Mouse (Mus musculus): Measurements from ENCODE around the gene Bicc1. TPM values are rescaled to one million over a fixed set of nuclear protein-coding genes. Genes with fewer than 3 reads are reported as not detected.

Gene Bicc1
- polyA plus RNA-seq, 1 experiment: 1.6 TPM

- H3K9ac ChIP-seq (ENCODE audit: low read depth, poor library complexity, severe bottlenecking): no peak overlapping the region
- H3K4me1 ChIP-seq (ENCODE audit: control insufficient read depth, insufficient read depth, low read length): no peaks in the 10 kb centered on the region
- H3K36me3 ChIP-seq (ENCODE audit: control insufficient read depth, insufficient read depth, low read length, poor library complexity, severe bottlenecking): no peaks in the 10 kb centered on the region
- no peak overlapping the region for H3K4me3 ChIP-seq (ENCODE audit: low read depth, low read length)
- TF ChIP-seq CTCF (IDR thresholded peaks at IDR 0.05; ENCODE audit: low read depth, low read length): no peak
- no peak for TF ChIP-seq EP300 (IDR thresholded peaks at IDR 0.05; ENCODE audit: insufficient read depth, low read depth, low read length)
- TF ChIP-seq POLR2A (IDR thresholded peaks at IDR 0.05; ENCODE audit: insufficient read depth, low read length): no peak
- no peaks in the 10 kb centered on the region for H3K27me3 ChIP-seq (ENCODE audit: control insufficient read depth, insufficient read depth, low read length, poor library complexity, severe bottlenecking)
- H3K27ac ChIP-seq (ENCODE audit: insufficient read depth, low read length): no peak overlapping the region
- no peaks in the 10 kb centered on the region for H3K9me3 ChIP-seq (replicated peaks; ENCODE audit: control insufficient read depth, insufficient read depth, low read length, poor library complexity, severe bottlenecking)
Measured at GRCm38 (mm10) chr10:71194713-71195112, 35.2 kb upstream of the Bicc1 start.

- no peaks in the 10 kb centered on the region for H3K4me1 ChIP-seq (ENCODE audit: control insufficient read depth, insufficient read depth, low read length)
- H3K4me3 ChIP-seq (ENCODE audit: low read depth, low read length): no peak overlapping the region
- no peak overlapping the region for H3K9ac ChIP-seq (ENCODE audit: low read depth, poor library complexity, severe bottlenecking)
- H3K27me3 ChIP-seq (ENCODE audit: control insufficient read depth, insufficient read depth, low read length, poor library complexity, severe bottlenecking): no peaks in the 10 kb centered on the region
- no peaks in the 10 kb centered on the region for H3K9me3 ChIP-seq (replicated peaks; ENCODE audit: control insufficient read depth, insufficient read depth, low read length, poor library complexity, severe bottlenecking)
- no peak overlapping the region for H3K27ac ChIP-seq (ENCODE audit: insufficient read depth, low read length)
- TF ChIP-seq POLR2A (IDR thresholded peaks at IDR 0.05; ENCODE audit: insufficient read depth, low read length) (no peak), EP300 (IDR thresholded peaks at IDR 0.05; ENCODE audit: insufficient read depth, low read depth, low read length) (no peak), CTCF (IDR thresholded peaks at IDR 0.05; ENCODE audit: low read depth, low read length) (no peak)
- H3K36me3 ChIP-seq (ENCODE audit: control insufficient read depth, insufficient read depth, low read length, poor library complexity, severe bottlenecking): no peaks in the 10 kb centered on the region
Measured at GRCm38 (mm10) chr10:71193319-71193718, 33.8 kb upstream of the Bicc1 start.

GRCm38 (mm10) chr10:71192886-71193285, 33.4 kb upstream of the Bicc1 start:
- H3K4me1 ChIP-seq (ENCODE audit: control insufficient read depth, insufficient read depth, low read length): no peaks in the 10 kb centered on the region
- TF ChIP-seq POLR2A (IDR thresholded peaks at IDR 0.05; ENCODE audit: insufficient read depth, low read length) (no peak), CTCF (IDR thresholded peaks at IDR 0.05; ENCODE audit: low read depth, low read length) (no peak), EP300 (IDR thresholded peaks at IDR 0.05; ENCODE audit: insufficient read depth, low read depth, low read length) (no peak)
- no peaks in the 10 kb centered on the region for H3K36me3 ChIP-seq (ENCODE audit: control insufficient read depth, insufficient read depth, low read length, poor library complexity, severe bottlenecking)
- no peak overlapping the region for H3K9ac ChIP-seq (ENCODE audit: low read depth, poor library complexity, severe bottlenecking)
- no peak overlapping the region for H3K4me3 ChIP-seq (ENCODE audit: low read depth, low read length)
- no peaks in the 10 kb centered on the region for H3K9me3 ChIP-seq (replicated peaks; ENCODE audit: control insufficient read depth, insufficient read depth, low read length, poor library complexity, severe bottlenecking)
- H3K27me3 ChIP-seq (ENCODE audit: control insufficient read depth, insufficient read depth, low read length, poor library complexity, severe bottlenecking): no peaks in the 10 kb centered on the region
- no peak overlapping the region for H3K27ac ChIP-seq (ENCODE audit: insufficient read depth, low read length)

- H3K4me1 ChIP-seq (ENCODE audit: control insufficient read depth, insufficient read depth, low read length): no peaks in the 10 kb centered on the region
- H3K36me3 ChIP-seq (ENCODE audit: control insufficient read depth, insufficient read depth, low read length, poor library complexity, severe bottlenecking): no peaks in the 10 kb centered on the region
- no peak overlapping the region for H3K9ac ChIP-seq (ENCODE audit: low read depth, poor library complexity, severe bottlenecking)
- no peaks in the 10 kb centered on the region for H3K27me3 ChIP-seq (ENCODE audit: control insufficient read depth, insufficient read depth, low read length, poor library complexity, severe bottlenecking)
- no peaks in the 10 kb centered on the region for H3K9me3 ChIP-seq (replicated peaks; ENCODE audit: control insufficient read depth, insufficient read depth, low read length, poor library complexity, severe bottlenecking)
- H3K27ac ChIP-seq (ENCODE audit: insufficient read depth, low read length): no peak overlapping the region
- H3K4me3 ChIP-seq (ENCODE audit: low read depth, low read length): no peak overlapping the region
- TF ChIP-seq POLR2A (IDR thresholded peaks at IDR 0.05; ENCODE audit: insufficient read depth, low read length) (no peak), CTCF (IDR thresholded peaks at IDR 0.05; ENCODE audit: low read depth, low read length) (no peak), EP300 (IDR thresholded peaks at IDR 0.05; ENCODE audit: insufficient read depth, low read depth, low read length) (no peak)
Measured at GRCm38 (mm10) chr10:71188681-71189080, 29.2 kb upstream of the Bicc1 start.

GRCm38 (mm10) chr10:71185059-71185458, 25.6 kb upstream of the Bicc1 start:
- H3K9ac ChIP-seq (ENCODE audit: low read depth, poor library complexity, severe bottlenecking): no peak overlapping the region
- no peaks in the 10 kb centered on the region for H3K4me1 ChIP-seq (ENCODE audit: control insufficient read depth, insufficient read depth, low read length)

GRCm38 (mm10) chr10:71183339-71184031, 24.0 kb upstream of the Bicc1 start:
- no peaks in the 10 kb centered on the region for H3K36me3 ChIP-seq (ENCODE audit: control insufficient read depth, insufficient read depth, low read length, poor library complexity, severe bottlenecking)
- H3K9ac ChIP-seq (ENCODE audit: low read depth, poor library complexity, severe bottlenecking): no peak overlapping the region
- peaks cover 4% of the 10 kb centered on the region; the same call in 1 of the 2 replicates for H3K9me3 ChIP-seq (replicated peaks; ENCODE audit: control insufficient read depth, insufficient read depth, low read length, poor library complexity, severe bottlenecking)
- TF ChIP-seq POLR2A (IDR thresholded peaks at IDR 0.05; ENCODE audit: insufficient read depth, low read length) (no peak), EP300 (IDR thresholded peaks at IDR 0.05; ENCODE audit: insufficient read depth, low read depth, low read length) (no peak), CTCF (IDR thresholded peaks at IDR 0.05; ENCODE audit: low read depth, low read length) (no peak)
- no peaks in the 10 kb centered on the region for H3K4me1 ChIP-seq (ENCODE audit: control insufficient read depth, insufficient read depth, low read length)
- H3K27ac ChIP-seq (ENCODE audit: insufficient read depth, low read length): no peak overlapping the region
- no peaks in the 10 kb centered on the region for H3K27me3 ChIP-seq (ENCODE audit: control insufficient read depth, insufficient read depth, low read length, poor library complexity, severe bottlenecking)
- no peak overlapping the region for H3K4me3 ChIP-seq (ENCODE audit: low read depth, low read length)

More at GRCm38 (mm10) chr10:71185059-71185458, 25.6 kb upstream of the Bicc1 start:
- no peak overlapping the region for H3K4me3 ChIP-seq (ENCODE audit: low read depth, low read length)
- H3K27me3 ChIP-seq (ENCODE audit: control insufficient read depth, insufficient read depth, low read length, poor library complexity, severe bottlenecking): no peaks in the 10 kb centered on the region
- TF ChIP-seq POLR2A (IDR thresholded peaks at IDR 0.05; ENCODE audit: insufficient read depth, low read length): no peak
- TF ChIP-seq CTCF (IDR thresholded peaks at IDR 0.05; ENCODE audit: low read depth, low read length): no peak
- TF ChIP-seq EP300 (IDR thresholded peaks at IDR 0.05; ENCODE audit: insufficient read depth, low read depth, low read length): no peak
- no peak overlapping the region for H3K27ac ChIP-seq (ENCODE audit: insufficient read depth, low read length)
- peaks cover 3% of the 10 kb centered on the region; the same call in 1 of the 2 replicates for H3K9me3 ChIP-seq (replicated peaks; ENCODE audit: control insufficient read depth, insufficient read depth, low read length, poor library complexity, severe bottlenecking)
- no peaks in the 10 kb centered on the region for H3K36me3 ChIP-seq (ENCODE audit: control insufficient read depth, insufficient read depth, low read length, poor library complexity, severe bottlenecking)
